Mouse (Mus musculus): ENCODE results near the gene Grn.

DNA sequence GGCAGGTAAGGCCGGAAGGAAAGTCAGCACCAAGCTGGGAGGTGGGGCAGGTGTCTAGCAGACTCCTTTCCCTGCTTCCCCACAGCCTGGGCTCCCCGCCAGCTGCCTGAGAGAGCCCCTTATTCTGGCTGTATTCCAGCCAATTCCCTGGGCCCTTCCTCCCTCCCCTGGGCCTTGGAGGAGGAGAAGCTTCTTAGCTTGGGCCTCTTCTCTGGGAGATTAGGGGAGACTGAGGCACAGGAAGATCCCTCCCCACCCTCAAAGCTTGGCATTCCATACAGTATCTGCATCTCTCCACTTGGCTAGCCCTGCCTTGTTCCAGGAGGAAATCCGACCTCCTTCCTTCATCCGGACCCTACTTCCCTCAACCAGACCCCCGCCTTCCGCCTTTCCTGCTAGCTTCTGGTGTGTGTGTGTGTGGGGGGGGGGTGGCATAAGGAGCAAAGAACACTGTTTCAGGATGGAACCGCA lies 15.8 kb downstream of the Grn start:
- TF ChIP-seq ZNF384 (IDR thresholded peaks at IDR 0.05; ENCODE audit: low read depth, low read length) (no peak), CHD2 (IDR thresholded peaks at IDR 0.05; ENCODE audit: low read depth, low read length) (no peak), ZC3H11A (IDR thresholded peaks at IDR 0.05; ENCODE audit: borderline replicate concordance, low read depth, low read length) (no peak), MAFK (IDR thresholded peaks at IDR 0.05; ENCODE audit: insufficient read depth, low read depth, low read length) (no peak), HCFC1 (IDR thresholded peaks at IDR 0.05; ENCODE audit: borderline replicate concordance, insufficient read depth, low read length) (no peak)
